Mouse (Mus musculus) T-helper 1 cell (primary cell): ENCODE measurements around the gene Gtf2f2.

Experiments used
- in situ Hi-C: fragments of 300-600 bp; cut with MboI, MseI; formaldehyde crosslinking; loops from one replicate; pipeline ENCODE4 v1.15.1; 2025; ENCODE audit warnings: high pct_unique_total_duplicates

The Gtf2f2 gene

GRCm38 (mm10) chr14:75866706-75867333 is 143.8 kb downstream of the Gtf2f2 start:
- in situ Hi-C loops: loop anchor here (10.0 kb wide), 1 partner anchor 598 kb away; no protein-coding TSS in a partner anchor

DNA sequence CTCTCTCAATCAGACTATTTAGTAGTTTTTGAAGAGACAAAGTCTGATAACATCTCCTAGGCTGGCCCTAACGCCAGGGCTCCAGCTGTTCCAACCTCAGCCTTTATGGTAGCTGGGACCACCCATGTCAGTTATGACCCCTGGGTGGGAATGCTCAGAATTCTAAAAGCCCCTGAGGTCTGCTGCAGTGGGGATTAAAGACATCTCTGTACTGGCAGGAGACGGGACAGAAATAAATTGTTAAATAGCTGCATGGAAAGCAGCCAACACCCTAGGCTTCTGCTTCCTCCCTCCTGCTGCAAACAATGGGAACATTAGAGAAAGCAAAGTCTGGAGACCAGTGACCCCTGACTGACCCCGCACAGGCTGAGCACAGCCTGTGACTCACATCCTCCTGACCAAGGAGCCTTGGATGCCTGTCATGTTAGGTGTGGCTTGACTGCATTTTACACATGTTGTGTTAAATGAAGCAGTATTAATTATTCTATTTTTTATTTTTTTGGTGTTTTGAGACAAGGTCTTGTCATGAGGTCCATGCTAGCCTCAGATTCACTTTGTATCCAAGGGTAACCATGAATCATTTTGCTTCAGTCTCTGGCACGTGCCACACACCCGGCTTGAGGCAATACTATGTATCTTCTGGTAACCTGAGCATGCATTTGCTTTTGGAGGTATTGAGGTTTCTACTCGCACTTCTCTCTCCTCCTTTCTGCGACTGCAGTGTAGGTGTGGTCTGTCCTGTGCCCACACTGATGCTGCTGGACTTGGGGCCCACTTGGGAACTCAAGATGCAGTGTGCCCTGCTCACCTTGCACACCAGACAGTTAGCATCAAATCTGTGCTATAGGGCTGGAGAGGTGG is 146.9 kb downstream of the Gtf2f2 start:
- in situ Hi-C loops: loop anchor here (10.0 kb wide), 1 partner anchor 601 kb away; no protein-coding TSS in a partner anchor

DNA sequence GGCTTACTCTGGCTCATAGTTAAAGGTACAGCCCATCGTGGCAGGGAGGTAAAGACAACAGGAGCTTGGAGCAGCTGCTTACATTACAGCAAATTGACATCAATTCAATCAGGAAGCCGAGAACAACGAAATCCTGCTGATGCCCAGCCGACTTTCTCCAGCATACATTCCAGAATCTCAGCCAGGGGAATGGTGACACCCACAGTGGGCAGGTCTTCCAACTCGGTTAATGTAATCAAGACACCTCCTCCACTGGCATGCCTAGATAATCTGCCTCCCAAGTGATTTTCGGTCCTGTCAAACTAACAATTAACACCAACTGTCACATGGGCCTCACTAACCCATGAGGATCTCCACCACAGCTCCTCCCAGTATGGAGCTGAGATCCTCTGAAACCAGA is 148.0 kb downstream of the Gtf2f2 start:
- in situ Hi-C loops: loop anchor here (10.0 kb wide), 1 partner anchor 602 kb away; no protein-coding TSS in a partner anchor

DNA sequence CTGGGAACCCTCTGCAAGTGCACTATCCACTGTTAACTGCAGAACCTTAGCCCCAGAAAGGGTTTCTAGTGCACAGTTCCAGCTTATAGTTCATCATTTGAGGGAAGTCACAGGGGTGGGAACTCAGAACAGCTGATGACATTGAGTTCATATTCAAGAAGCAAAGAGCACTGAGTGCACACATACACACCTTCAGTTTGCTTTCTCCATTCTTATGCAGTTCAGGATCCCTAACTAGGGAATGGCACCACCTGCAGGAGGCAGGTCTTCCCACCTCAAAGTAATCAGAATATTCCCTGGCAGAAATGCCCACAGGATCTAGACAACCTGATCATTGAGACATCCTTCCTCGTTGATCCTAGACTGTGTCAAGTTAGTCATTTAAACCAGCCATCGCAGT is 151.0 kb downstream of the Gtf2f2 start:
- in situ Hi-C loops: loop anchor here (10.0 kb wide), 1 partner anchor 605 kb away; no protein-coding TSS in a partner anchor

DNA sequence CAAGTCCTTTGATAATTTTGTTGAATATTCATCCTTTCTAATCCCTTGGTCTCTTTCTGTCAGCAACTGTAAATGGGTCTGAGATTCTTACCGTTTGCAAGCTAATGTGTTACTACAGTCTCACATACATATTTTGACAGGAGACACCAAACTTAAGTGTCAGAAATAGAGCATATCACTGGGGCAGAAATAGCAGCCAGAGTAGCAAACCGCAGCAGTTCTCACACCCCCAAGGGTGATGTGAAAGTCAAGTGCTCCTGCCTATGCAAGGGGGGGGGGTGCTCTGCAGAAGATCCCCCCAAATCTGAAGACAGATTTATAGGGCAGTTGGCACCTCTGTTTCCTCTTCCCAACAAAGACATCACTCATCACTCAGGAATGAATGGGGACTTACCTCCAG is 152.5 kb downstream of the Gtf2f2 start:
- in situ Hi-C loops: no loop called here

- in situ Hi-C loops: no loop called here
Measured at GRCm38 (mm10) chr14:75855263-75855992, 155.2 kb downstream of the Gtf2f2 start.

- in situ Hi-C loops: no loop called here
Measured at GRCm38 (mm10) chr14:75852016-75852415, 158.6 kb downstream of the Gtf2f2 start.

DNA sequence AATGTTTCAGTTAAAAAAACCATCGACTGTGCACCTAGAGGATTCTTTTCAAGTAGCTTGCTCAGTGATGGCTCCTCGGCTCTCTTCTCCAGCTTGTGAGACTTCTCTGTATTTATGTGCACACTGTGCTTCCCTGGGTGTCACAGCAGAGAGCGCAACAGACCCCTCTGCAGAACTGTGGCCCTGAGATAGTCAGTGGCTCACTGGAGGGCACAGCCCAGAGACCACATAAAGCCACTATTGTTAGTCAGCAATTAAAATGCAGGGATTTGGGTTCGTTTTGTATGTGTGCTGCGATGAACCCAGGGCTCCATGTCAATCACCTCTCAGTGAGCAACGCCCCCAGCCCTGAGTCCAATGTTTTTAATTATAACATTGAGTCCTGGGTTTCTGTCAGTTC is 159.8 kb downstream of the Gtf2f2 start:
- in situ Hi-C loops: no loop called here

- in situ Hi-C loops: no loop called here
Measured at GRCm38 (mm10) chr14:75849842-75850568, 160.7 kb downstream of the Gtf2f2 start.

- in situ Hi-C loops: no loop called here
Measured at GRCm38 (mm10) chr14:75849236-75849635, 161.4 kb downstream of the Gtf2f2 start.

GRCm38 (mm10) chr14:75848482-75848881 is 162.2 kb downstream of the Gtf2f2 start:
- in situ Hi-C loops: no loop called here

GRCm38 (mm10) chr14:75847669-75848068 is 163.0 kb downstream of the Gtf2f2 start:
- in situ Hi-C loops: no loop called here
